Mouse (Mus musculus) urinary bladder, postnatal 36 days (tissue): ENCODE data around the gene Abca13.

ENCODE experiments used
- DNase-seq, 2 experiments: peaks; one replicate each; pipeline ENCODE4 v3.0.0; 2022; ENCODE audit warnings: low spot score in 2 of 2, mixed read lengths in 1 of 2

Gene Abca13

GRCm38 (mm10) chr11:9533189-9533588, 341.4 kb downstream of the Abca13 start:
- no peak for DNase-seq

GRCm38 (mm10) chr11:9533658-9534202, 342.0 kb downstream of the Abca13 start:
- DNase-seq = no peak

- no peak for DNase-seq
Measured at GRCm38 (mm10) chr11:9536811-9537210, 345.1 kb downstream of the Abca13 start.

- no peak for DNase-seq
Measured at GRCm38 (mm10) chr11:9538328-9538727, 346.6 kb downstream of the Abca13 start.

GRCm38 (mm10) chr11:9560026-9560425, 368.3 kb downstream of the Abca13 start:
- DNase-seq = no peak

GRCm38 (mm10) chr11:9568302-9568701, 376.6 kb downstream of the Abca13 start:
- no peak for DNase-seq

- DNase-seq = no peak
Measured at GRCm38 (mm10) chr11:9570319-9570718, 378.6 kb downstream of the Abca13 start.

GRCm38 (mm10) chr11:9574894-9575293, 383.2 kb downstream of the Abca13 start:
- DNase-seq = no peak

- DNase-seq = no peak
Measured at GRCm38 (mm10) chr11:9591757-9592316, 400.1 kb downstream of the Abca13 start.

- DNase-seq = no peak
Measured at GRCm38 (mm10) chr11:9597299-9597698, 405.6 kb downstream of the Abca13 start.

- no peak for DNase-seq
Measured at GRCm38 (mm10) chr11:9601096-9601495, 409.4 kb downstream of the Abca13 start.

GRCm38 (mm10) chr11:9602137-9602536, 410.4 kb downstream of the Abca13 start:
- DNase-seq = no peak

- no peak for DNase-seq
Measured at GRCm38 (mm10) chr11:9608249-9608648, 416.5 kb downstream of the Abca13 start.

GRCm38 (mm10) chr11:9609075-9609474, 417.3 kb downstream of the Abca13 start:
- DNase-seq = no peak

GRCm38 (mm10) chr11:9616133-9616532, 424.4 kb downstream of the Abca13 start:
- no peak for DNase-seq

- no peak for DNase-seq
Measured at GRCm38 (mm10) chr11:9616665-9617064, 424.9 kb downstream of the Abca13 start.

- DNase-seq = no peak
Measured at GRCm38 (mm10) chr11:9619986-9620385, 428.2 kb downstream of the Abca13 start.

GRCm38 (mm10) chr11:9622888-9623287, 431.1 kb downstream of the Abca13 start:
- DNase-seq = no peak

- no peak for DNase-seq
Measured at GRCm38 (mm10) chr11:9624753-9625152, 433.0 kb downstream of the Abca13 start.

GRCm38 (mm10) chr11:9625812-9626211, 434.1 kb downstream of the Abca13 start:
- DNase-seq = no peak

GRCm38 (mm10) chr11:9647272-9647671, 455.5 kb downstream of the Abca13 start:
- DNase-seq = no peak

- no peak for DNase-seq
Measured at GRCm38 (mm10) chr11:9647991-9648390, 456.2 kb downstream of the Abca13 start.

- DNase-seq = no peak
Measured at GRCm38 (mm10) chr11:9666648-9667255, 475.0 kb downstream of the Abca13 start.

GRCm38 (mm10) chr11:9669430-9669829, 477.7 kb downstream of the Abca13 start:
- no peak for DNase-seq
